Mouse (Mus musculus) common myeloid progenitor, adult 5-6 weeks (primary cell): ENCODE results near the gene 1190005I06Rik. TPM values are rescaled to one million over a fixed set of nuclear protein-coding genes. Genes with fewer than 3 reads are reported as not detected.
A peak's percentile ranks its signal among the peaks of the same experiment; 100 is the strongest.

Experiments
- ATAC-seq: replicated peaks from 2 replicates; pipeline ENCODE4 v1.8.0; 2016; ENCODE audit warnings: low read depth, mild to moderate bottlenecking, moderate TSS enrichment, inconsistent platforms; ENCODE audit not compliant: poor library complexity, severe bottlenecking
- total RNA-seq: library from RNA; stranded (forward); fragments of 200-1000, 187-1606 nt; gene quantifications from 2 replicates; pipeline ENCODE4 v1.2.3, GENCODE M21; 2017

Gene 1190005I06Rik
- total RNA-seq: 1.2 TPM in 1 of 2 replicates, not detected in the other

DNA sequence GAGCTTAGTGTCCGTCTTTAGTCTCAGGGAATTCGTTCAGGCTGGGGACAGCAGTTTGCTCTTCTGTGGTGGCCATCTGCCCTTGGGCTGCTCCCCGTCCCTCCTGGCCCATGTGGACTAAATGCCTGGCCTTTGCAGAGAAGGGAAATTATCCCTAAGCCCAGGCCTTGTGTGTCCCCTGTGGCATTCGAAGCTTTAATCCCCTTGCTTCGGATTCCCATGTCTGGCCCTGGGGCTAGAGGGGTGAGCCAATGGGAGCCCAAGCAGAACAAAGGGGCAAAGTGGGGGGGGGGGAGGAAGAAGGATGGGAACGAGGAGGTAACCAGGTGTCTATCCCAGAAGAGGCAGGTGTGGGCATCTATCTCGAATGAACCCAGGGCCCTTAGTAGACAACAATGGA is at the start of gene 1190005I06Rik:
1190005I06Rik (minus strand) TSS at position 101 of the 400 bp plus-strand sequence.
- ATAC-seq: no peak

GRCm38 (mm10) chr8:120696401-120697153 is 49.1 kb upstream of the 1190005I06Rik start:
- peak; percentile 6; the same call in 1 of the 2 replicates for ATAC-seq

DNA sequence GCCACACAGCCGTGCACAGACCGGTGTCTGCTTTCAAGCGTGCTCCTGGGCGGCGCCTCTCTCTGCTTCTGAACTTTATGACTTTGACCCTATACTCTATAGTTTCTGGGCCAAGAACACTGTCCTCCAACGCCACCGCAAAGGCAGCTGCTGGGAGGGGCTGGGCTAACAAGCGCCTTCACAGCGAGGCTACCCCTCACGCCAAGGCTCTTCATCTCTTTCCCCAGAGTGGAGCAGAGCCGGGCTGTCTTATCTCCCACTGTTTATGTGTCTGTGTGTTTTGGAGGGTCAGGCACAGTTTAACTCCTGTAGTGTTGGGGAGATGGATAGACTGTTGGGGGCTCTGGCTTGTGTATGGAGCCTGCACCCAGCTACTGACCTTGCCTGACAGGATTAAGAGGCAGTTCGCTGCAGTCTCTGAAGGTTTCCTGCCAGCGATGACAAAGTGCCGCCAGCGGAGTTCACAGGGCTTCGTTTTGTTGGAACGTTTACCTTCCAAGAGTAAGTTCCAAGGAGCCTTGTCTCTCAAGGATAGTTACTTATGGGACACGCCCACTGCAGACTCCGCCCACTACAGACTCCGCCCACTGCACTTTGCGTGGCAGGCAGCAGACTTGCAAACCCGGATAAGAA is 46.5 kb upstream of the 1190005I06Rik start:
- peak; percentile 57 for ATAC-seq

GRCm38 (mm10) chr8:120692934-120693333 is 45.5 kb upstream of the 1190005I06Rik start:
- no peak for ATAC-seq

- no peak for ATAC-seq
Measured at GRCm38 (mm10) chr8:120688511-120688910, 41.1 kb upstream of the 1190005I06Rik start.

DNA sequence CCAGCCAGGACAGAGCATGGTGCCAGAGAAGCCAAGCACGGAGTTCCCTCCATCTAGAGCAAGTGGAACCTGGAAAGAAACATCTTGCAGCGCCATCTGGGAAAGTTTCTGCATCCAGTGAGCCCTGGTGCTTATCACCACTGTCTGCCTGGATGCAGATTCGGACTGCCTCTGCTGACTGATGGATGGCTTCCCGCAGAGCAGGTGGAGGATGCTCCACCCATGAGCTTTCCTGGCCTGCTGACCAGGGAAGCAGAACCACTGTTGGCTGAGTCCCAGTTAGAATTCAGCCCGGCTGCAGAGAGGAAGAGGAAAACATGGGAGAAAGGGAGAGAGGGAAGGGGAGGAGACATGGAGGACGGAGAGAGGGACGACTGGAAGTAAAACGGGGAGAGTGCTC is 40.4 kb upstream of the 1190005I06Rik start:
- no peak for ATAC-seq

DNA sequence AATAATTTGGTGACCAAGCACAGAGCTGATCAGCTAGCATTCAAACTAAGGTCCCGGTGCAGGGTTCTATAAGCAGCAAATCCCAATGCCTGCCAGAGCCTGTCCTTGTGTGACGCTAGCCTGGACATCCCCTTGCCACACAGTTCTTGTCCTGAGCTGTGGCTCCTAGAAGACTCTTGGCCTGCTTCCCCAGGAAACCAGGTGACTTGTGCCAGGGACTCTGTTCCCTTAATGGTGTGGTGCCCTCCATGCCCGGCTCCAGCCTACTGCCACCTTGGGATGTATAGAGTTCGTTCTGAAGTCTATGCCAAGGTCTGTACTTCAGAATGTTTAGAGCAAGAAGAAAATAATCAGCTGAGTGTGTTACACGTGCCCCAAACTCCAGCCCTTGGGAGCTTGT is 39.1 kb upstream of the 1190005I06Rik start:
- no peak for ATAC-seq

- peak; percentile 86 for ATAC-seq
Measured at GRCm38 (mm10) chr8:120686051-120686450, 38.6 kb upstream of the 1190005I06Rik start.

GRCm38 (mm10) chr8:120685591-120685990 is 38.2 kb upstream of the 1190005I06Rik start:
- no peak for ATAC-seq

- ATAC-seq: no peak
Measured at GRCm38 (mm10) chr8:120685097-120685496, 37.7 kb upstream of the 1190005I06Rik start.

GRCm38 (mm10) chr8:120684082-120684481 is 36.6 kb upstream of the 1190005I06Rik start:
- ATAC-seq: no peak

GRCm38 (mm10) chr8:120683602-120684001 is 36.2 kb upstream of the 1190005I06Rik start:
- ATAC-seq: peak; percentile 43

DNA sequence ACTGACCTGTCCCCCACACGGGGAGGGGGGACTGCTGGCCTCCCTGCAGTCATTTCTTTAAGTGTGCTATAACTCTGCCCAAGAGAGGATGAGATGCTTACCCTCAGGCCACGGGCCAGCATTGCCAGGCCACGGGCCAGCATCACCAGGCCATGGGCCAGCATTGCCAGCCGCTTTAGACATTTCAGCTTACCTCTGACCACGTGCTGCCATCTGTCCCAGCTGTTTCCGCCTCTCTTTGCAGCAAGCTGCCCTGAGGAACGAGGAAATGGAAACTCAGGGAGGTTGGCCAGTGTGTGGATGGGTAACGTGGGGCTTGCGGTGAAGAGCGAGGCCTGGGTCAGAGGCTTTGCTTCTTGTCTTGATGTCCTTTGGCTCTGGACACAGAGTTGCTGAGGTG is 33.7 kb upstream of the 1190005I06Rik start:
- no peak for ATAC-seq

DNA sequence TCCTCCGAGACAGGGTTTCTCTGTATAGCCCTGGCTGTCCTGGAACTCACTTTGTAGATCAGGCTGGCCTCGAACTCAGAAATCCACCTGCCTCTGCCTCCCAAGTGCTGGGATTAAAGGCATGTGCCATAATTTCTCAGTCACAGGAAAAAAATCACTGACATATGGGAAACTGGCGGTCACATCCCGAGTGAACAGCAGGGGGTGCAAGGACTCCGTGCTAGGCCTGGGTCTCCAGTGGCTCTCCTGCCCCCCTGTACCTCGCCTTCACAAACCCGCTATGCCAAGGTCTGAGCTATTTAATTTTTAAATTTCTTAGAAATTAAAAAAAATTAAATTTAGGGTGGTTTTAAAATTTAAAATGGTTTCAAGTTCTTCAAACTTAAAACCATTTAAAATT is 33.0 kb upstream of the 1190005I06Rik start:
- peak; percentile 68 for ATAC-seq

GRCm38 (mm10) chr8:120679629-120680387 is 32.4 kb upstream of the 1190005I06Rik start:
- no peak for ATAC-seq

- peak; percentile 72 for ATAC-seq
Measured at GRCm38 (mm10) chr8:120678447-120678846, 31.0 kb upstream of the 1190005I06Rik start.

DNA sequence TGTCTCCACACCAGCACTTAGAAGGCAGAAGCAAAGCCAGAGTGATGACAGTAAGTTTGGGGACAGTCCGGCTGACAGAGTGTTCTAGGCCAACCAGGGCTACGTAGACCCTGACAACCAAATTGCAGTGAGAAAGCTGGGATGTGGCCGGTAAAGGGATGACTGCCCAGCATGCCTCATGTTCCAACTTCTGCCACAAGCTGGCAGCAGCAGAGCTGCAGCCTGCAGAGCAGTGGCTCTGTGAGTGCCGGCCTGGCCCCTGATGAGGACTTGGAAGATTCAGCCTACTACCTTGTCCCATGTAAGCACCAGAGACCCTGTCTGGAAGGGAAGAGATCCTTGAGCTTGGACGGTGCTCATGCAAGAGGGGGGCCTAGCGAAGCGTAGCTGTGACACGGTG is 28.3 kb upstream of the 1190005I06Rik start:
- no peak for ATAC-seq

DNA sequence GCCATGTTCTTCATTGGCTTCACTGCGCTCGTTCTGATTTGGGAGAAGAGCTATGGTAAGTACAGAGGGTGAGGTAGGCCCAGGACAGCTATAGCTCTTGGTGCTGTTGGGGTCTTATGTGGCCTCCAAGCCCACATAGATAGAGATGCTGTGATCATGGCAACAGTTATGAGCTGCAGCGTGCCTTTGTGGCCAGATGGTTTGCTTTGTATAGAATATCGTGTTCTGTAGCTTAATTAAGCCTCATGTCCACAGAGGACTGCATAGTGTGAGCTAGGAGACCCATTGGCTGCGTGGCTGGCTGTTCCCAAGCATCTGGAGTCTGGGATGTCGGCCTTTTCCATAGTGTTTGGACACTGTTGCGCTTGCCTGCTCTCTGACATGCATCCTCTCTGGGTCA is 25.9 kb upstream of the 1190005I06Rik start:
- ATAC-seq: no peak

GRCm38 (mm10) chr8:120672626-120673229 is 25.3 kb upstream of the 1190005I06Rik start:
- no peak for ATAC-seq

- no peak for ATAC-seq
Measured at GRCm38 (mm10) chr8:120671775-120672174, 24.3 kb upstream of the 1190005I06Rik start.
